Mouse (Mus musculus) G1E-ER4 (cell line): ENCODE results near the gene Defb11. TPM values are rescaled to one million over a fixed set of nuclear protein-coding genes. Genes with fewer than 3 reads are reported as not detected.
"Not testable (repeated sequence)": the region's sequence is repeated elsewhere in the genome, so short reads cannot be mapped to it uniquely, and the experiment has no call there.

Experiments
- GATA1 ChIP-seq: IDR thresholded peaks from one replicate; pipeline ENCODE4 v1.8.0; 2012; ENCODE audit warnings: low read length, inconsistent platforms
- polyA plus RNA-seq: library from polyadenylated mRNA; stranded (reverse); fragments of >175 nt; gene quantifications from 2 replicates; pipeline ENCODE4 v1.2.3, GENCODE M21; 2012

Defb11 gene
- polyA plus RNA-seq = not detected in 2 replicates

DNA sequence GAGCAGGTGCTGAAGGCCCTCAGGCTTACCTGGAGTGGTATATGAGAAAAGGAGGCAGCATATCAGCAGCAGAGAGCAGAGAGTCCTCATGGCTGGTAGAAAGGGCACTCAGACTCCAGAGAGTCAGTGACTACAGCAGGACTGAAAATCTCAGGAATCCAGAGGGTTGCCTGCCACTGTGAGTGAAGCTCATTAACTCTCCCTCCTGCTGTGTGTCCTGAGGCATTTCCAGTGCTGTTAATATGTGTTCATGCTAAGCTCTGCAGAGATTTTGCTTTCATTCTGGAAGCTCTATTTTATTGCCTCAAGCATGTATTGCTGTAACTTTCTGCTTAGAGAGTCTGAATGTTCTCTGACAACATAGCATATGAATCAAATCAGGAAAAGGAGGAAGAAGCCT, at the start of gene Defb11:
Defb11 (minus strand) TSS at position 123 of the 400 bp plus-strand sequence.
- not testable (repeated sequence) for TF ChIP-seq GATA1

DNA sequence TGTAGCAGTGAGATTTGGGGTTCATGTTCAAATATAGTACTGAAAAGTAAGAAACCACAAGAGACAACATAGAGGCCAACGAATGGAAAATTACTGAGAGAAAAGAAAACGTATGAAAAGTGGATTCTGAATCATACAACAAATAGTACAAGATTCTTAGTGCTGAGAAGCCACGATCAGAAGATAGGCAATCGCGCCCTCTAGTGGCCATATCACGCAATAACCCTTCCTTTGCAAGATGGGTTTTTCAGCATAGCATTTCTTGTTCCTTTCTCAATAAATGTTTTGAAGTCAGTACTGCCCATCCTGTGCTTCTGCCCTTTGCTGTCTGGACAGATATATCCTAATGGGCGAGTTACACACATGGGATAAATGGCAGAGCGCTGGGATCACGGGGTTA, 49.1 kb upstream of the Defb11 start:
- TF ChIP-seq GATA1 = no peak

DNA sequence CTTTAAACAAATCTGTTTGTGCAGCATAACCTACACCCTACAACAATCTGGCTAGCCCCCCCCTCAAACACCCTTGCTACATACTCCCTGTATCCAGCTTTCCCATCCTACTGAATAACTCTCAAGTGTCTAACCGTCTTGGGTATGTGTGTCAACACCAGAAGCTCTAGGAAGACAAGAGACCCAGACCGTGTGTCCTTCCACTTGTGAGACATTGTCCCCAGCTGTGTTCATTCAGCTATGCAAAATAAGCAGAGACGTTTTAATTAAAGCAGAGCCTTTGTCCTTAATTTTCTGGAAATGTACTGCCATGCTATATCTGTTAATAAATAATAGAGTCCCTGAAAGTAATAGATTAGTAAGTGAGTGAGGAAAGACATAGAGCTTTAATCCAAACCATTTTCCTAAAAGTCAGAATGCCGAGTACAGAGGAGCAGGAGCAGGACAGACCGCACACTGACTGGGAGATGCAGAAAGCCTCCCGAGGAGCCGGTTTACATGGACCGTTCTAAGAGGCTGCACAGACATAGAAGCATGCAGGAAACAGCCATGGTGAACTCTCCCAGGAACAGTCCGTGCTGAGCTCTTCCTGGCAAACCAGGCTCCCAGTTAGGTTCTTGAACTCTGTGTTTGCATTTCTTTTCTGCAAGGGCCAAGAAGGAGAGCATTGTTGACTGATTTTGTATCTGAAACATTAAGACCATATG, 41.3 kb upstream of the Defb11 start:
- no peak for TF ChIP-seq GATA1

DNA sequence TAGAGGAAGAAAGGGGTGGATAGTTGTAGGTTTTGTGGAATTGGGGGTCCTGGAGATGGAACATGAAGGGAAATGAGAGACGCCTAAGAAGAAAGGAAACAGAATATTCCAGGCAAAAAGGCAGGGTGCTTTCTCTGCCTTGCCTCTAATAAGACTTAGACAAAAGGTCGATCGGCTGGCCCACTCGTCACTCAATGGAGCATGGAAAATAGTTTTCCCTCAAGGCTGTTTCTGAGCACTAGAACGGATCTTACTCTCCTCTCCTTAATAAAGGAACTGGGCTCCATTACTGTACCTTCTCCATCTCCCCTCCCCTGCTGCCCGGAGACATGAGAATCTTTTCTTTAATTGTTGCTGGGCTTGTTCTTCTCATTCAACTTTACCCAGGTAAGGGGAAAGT, 40.2 kb upstream of the Defb11 start, which contains the start of gene Defb13:
Defb13 (plus strand) TSS at position 301 of the 400 bp plus-strand sequence.
- no peak for TF ChIP-seq GATA1

DNA sequence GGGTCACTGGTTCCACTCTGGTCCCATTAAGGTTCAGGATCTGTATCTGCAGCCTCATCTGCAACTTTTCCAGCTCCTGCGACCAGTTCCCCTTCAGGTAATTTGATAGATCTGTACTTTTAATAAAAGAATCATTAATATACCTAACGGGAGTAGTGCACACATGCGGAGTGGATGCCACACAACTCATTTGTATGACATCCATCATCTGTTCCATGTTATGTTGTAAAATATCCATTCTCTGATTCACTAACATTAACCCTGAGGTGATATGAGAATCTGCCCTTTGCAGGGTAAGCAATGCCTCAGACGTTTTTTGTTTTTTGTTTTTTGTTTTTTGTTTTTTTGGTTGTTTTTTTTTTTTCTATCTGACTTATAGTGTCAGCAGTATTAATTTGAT, 31.8 kb upstream of the Defb11 start, which contains the start of gene Defb35:
Defb35 (plus strand) TSS at position 301 of the 400 bp plus-strand sequence.
- TF ChIP-seq GATA1 = not testable (repeated sequence)

DNA sequence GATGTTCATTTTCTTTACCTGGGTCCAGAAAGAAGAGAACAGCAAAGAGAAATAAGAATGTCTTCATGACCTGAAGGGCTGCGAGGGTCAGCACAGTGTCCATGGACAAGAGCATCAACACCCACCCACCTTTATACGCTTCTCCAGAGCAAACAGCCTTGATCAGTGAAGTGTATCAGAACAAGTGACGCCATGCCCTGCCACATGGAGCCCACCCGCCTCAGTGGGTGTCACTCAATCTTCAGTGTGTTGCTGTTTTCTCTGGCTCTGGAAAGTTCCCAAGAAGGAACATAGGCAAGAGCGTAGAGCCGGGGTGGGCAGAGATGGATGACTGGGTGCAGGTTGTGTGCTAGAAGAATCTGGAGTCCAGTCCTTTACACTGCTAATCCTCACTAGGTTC, 26.4 kb upstream of the Defb11 start, which contains the start of gene Defb15:
Defb15 (minus strand) TSS at position 101 of the 400 bp plus-strand sequence.
- TF ChIP-seq GATA1 = no peak

DNA sequence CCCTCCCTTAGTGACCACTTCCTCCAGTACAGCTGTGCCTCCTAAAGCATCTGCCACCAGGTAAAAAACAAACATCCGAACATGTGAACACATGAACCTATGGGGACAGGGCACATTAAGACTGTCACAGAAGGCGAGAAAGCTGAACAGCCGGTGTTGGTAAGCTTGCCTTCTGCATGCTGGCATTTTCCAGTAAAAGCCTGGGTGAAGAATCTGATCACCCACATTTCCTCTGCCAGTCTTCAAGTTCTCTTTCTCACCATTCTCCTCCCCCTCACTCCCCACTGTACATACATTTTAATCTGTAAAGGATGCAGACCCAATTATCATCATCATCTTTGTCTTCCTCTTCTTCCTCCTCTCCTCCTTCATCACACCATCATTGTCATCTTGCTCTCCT, 9.4 kb upstream of the Defb11 start:
- no peak for TF ChIP-seq GATA1

DNA sequence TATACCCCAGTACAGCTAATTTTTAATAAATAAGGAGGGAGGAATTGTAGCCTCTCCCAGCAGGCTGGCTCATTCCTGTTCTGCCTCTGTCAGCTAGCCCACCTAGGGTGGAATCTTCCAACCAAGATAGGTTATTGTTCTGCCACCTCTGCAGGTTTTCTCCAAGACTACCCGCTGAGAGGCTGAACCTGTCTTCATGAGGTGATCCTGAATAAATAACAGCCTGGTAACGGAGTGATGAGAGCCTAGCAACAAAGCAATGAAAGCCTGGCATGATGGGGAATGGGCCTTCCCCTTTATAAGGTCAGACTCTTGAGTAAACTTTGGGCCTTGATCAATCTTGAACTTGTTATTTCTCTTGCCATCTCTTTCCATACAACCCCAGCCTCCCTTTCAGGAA, 6.3 kb upstream of the Defb11 start:
- no peak for TF ChIP-seq GATA1

DNA sequence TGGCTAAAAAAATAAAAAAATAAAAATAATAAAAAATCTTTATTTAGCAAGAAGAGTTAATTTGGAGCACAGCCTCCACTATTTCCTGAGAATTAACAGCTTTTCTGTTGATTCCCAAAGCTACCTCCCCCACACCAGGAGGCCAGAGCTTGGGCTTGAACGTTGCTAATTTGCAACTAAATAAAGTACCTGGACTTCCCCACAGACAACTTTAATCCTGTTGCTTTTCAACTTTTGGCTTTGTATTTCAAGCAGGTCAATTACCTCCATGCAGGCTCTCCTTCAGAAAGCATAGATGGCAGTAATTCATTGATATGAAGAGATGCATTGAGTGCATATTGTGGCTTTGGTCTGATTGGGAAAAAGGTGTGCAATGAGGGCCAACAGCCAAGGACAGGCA, 5.7 kb upstream of the Defb11 start:
- TF ChIP-seq GATA1 = no peak

DNA sequence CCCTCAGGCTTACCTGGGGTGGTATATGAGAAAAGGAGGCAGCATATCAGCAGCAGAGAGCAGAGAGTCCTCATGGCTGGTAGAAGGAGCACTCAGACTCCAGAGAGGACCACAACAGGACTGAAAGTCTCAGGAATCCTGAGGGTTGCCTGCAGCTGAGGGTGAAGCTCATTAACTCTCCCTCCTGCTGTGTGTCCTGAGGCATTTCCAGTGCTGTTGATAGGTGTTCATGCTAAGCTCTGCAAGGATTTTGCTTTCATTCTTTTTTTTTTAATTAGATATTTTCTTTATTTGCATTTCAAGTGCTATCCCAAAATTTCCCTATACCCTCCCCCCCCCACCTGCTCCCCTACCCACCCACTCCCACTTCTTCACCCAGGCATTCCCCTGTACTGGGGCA, 20.9 kb downstream of the Defb11 start, which contains the start of gene Defb9:
Defb9 (minus strand) TSS at position 101 of the 400 bp plus-strand sequence.
- TF ChIP-seq GATA1 = not testable (repeated sequence)

DNA sequence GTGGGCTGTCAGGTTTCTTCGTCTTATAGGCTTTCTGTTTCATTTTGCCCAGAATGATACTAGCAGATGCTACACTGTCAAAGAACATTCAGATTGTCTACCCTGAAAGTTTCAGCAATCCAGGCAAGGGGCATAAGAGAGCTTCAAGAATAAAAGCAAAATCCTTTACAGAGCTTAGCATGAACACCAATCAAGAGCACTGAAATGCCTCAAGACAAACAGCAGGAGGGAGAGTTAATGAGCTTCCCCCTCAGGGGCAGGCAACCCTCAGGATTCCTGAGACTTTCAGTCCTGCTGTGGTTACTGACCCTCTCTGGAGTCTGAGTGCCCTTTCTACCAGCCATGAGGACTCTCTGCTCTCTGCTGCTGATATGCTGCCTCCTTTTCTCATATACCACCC, 47.6 kb downstream of the Defb11 start, which contains the start of gene Defb10:
Defb10 (plus strand) TSS at position 316 of the 400 bp plus-strand sequence.
- TF ChIP-seq GATA1 = not testable (repeated sequence)

Other genes starting within 250 kb of the Defb11 start
- not detected in 2 replicates for gene Defa34, start 240.6 kb downstream of the Defb11 start, polyA plus RNA-seq
- gene AY761184, start 202.8 kb downstream of the Defb11 start, polyA plus RNA-seq = not detected in 2 replicates
- not detected in 2 replicates for gene Defa24, start 171.9 kb downstream of the Defb11 start, polyA plus RNA-seq
- not detected in 2 replicates for gene Defb50, start 82.9 kb downstream of the Defb11 start, polyA plus RNA-seq
- gene Defb2, start 66.5 kb downstream of the Defb11 start, polyA plus RNA-seq = not detected in 2 replicates
- gene Defb10, start 47.5 kb downstream of the Defb11 start, polyA plus RNA-seq = not detected in 2 replicates
- not detected in 2 replicates for gene Defb9, start 21.0 kb downstream of the Defb11 start, polyA plus RNA-seq
- not detected in 2 replicates for gene Defb15, start 26.3 kb upstream of the Defb11 start, polyA plus RNA-seq
- gene Defb35, start 31.9 kb upstream of the Defb11 start, polyA plus RNA-seq = not detected in 2 replicates
- not detected in 2 replicates for gene Defb13, start 40.4 kb upstream of the Defb11 start, polyA plus RNA-seq
- not detected in 2 replicates for gene Fam90a1a, start 52.3 kb upstream of the Defb11 start, polyA plus RNA-seq
- gene Ccdc70, start 63.4 kb upstream of the Defb11 start, polyA plus RNA-seq = not detected in 2 replicates
- 15.2 and 15.5 TPM in 2 replicates for gene Atp7b, start 153.9 kb upstream of the Defb11 start, polyA plus RNA-seq
- 0.48 and 0.80 TPM in 2 replicates for gene Alg11, start 154.3 kb upstream of the Defb11 start, polyA plus RNA-seq
- not detected in 2 replicates for gene Nek5, start 218.6 kb upstream of the Defb11 start, polyA plus RNA-seq